Mouse (Mus musculus): ENCODE results near the gene Entpd2.
"Not testable (repeated sequence)": the region's sequence is repeated elsewhere in the genome, so short reads cannot be mapped to it uniquely, and the experiment has no call there.

The Entpd2 gene

DNA sequence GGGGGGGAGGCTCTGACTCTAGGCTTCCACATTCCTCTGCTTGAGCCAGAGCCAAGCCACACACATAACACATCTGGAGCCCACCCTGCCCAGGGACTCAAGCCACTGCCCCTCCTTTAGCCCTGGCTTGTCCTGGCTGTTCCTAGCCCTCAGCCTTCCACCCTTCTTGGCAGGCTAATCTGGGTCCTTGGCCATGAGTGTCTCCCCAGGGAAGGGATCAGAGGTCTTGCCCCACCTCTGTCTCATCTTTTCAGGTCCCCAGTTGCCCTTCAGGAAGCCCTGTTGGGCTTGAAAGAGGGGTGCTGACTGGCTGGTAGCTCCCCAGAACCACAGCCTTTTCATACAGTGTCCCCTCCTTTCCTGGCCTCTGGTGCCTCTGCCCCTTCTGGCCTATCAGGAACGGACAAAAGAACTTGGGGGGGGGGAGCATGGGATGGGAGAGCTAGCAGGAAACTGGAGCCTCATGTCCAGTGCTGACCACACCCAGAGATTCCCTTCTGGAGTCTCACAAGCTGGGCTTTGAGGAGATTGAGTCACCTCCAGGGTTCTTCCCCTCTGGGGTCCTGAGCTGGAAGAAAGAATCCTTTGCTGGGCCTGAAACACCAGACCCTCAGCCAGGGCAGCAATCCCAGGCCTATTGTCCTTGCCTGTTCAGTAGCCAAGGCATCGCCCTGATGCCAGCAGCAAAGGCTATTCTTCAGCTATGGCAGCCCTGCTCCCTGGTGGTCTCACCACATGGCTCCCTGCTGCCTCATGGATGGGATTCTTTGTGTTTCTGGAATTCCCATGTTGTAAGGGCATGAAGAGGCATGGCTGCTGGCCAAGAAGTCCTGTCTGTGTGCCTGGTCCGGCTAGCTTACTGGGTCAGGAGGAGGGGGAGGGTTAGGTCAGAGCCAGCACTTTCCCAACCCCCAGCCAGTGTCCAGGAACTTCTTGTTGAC is 1.1 kb upstream of the Entpd2 start:
- DNase-seq (ENCODE audit: low spot score in 2 of 2), result no peak

DNA sequence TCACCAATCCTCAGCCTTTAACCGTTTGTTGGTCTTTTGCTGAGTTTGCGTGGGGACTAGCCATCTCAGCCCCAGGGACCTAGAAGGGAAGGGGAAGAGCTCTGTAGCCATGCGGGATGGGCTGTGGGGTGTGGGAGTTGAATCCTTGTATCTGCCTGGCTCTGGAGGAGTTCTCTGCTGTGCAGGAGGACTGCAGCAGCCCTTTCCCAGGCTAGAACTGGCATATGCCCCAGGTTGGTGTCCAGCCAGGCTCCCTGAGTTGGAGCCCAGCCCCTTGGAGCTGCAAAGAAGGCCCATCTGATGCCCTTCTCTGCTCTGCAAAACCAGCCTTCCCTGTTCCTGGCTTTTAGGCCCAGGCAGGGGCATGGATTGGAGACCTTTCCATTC is 916 bp downstream of the Entpd2 start:
- DNase-seq (ENCODE audit: low spot score in 2 of 2), result no peak

DNA sequence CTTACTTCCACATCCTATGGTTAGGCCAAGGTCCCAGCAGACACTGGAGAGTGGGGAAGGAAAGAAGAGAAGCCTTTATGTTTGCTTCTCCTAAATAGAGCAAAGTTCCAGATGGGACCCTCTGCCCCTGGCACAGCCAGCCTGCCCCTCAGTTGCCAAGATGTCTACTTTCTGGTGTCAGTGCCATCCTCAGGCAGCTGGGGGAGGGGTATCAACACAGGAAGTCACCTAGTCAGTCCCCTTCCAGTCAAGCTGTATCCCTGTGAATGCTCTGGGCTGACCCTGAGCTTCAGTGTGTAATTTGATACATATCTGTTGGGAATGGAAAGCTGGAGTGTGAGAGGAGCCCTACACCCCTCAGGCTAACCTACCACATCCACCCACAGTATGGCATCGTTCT is 1.3 kb downstream of the Entpd2 start:
- no peak for DNase-seq (ENCODE audit: low spot score in 2 of 2)

DNA sequence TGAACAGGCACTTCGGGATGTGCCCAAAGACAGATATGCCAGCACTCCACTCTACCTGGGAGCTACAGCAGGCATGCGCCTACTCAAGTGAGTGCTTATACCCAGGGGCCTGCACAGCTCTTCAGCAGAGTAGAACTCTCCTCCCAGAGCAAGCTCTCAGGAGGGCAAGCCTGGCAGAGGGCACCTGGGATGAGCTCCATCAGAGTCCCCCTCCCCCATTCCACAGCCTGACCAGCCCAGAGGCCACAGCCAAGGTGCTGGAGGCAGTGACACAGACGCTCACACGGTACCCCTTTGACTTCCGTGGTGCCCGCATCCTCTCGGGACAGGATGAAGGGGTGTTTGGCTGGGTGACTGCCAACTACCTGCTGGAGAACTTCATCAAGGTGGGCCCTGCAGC is 2.4 kb downstream of the Entpd2 start:
- no peak for DNase-seq (ENCODE audit: low spot score in 2 of 2)

DNA sequence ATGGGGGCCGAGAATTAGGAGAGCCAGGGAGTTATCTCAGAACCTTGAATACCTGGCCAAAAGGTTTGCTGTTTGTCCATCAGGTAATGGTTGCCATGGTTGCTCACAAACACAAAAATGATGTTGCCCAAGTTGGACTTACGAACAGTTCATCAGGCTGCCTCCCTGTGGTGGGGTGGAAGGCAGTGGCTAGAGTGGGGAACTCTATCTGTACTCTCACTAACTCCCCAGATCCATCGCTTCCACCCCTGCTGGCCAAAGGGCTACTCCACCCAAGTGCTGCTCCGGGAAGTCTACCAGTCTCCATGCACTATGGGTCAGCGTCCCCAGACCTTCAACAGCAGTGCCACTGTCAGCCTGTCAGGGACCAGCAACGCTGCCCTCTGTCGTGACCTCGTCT is 3.4 kb downstream of the Entpd2 start, which contains the start of gene Npdc1:
Gene Npdc1 (plus strand): TSS at position 301 of the 400 bp plus-strand sequence.
- no peak for DNase-seq (ENCODE audit: low spot score in 2 of 2)

DNA sequence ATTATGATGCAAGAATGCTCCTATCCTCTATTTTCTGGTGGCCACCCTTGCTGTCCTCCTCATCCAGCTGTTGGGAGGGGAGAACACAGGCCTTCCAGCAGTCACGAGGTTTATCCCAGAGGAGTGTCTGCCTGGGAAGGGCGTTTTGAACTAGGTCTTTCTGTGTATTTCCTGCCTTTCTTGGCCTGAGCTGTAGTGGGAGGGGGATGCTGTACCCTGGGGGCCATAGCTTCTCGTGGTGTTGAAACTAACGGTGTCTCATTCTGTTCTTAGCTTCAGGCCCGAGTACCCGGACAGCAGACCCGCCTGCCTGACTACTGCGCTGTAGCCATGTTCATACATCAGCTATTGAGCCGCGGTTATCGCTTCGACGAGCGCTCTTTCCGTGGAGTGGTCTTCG is 4.6 kb downstream of the Entpd2 start:
- no peak for DNase-seq (ENCODE audit: low spot score in 2 of 2)

DNA sequence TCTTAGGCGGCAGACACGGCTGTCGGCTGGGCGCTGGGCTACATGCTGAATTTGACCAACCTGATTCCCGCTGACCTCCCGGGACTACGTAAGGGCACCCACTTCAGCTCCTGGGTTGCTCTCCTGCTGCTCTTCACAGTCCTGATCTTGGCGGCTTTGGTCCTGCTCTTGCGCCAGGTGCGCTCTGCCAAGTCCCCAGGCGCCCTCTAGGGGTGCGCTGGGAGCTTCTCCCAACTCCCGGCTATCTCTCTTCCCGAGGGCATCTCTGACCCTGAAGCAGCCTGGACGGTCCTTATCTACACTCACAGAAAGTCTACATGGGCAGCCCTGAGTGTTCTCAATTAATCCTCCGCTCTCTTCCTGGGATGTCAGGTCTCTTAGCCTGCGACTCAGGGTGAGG is 5.1 kb downstream of the Entpd2 start:
- no peak for DNase-seq (ENCODE audit: low spot score in 2 of 2)

DNA sequence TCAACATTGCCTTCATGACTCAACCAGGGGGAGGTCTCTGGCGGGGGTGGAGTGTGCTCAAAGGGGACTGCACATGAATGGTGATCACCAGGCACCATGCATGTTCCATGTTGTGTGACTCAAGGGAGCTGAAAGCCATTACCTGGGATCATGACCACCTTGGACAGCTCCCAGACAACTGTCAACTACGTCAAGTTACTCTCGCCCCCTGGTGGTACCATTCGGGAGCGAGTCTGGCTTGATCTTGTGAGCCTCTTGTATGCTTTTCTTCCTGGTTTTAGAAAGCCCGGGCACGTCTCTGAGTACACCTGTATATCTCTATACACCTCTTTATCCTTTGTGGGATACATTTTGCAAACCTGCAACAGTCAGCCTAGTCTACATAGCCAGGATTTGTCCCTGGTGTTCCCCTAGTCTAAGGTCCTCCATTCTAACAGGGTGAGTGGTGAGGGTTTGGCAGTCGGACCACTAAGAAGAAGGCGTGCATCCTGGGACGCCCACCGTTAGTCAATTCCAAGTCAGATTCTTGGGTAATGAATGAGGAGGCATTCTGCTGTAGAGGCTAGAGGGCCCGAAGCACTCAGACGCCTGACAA is 6.8 kb downstream of the Entpd2 start:
- peak; percentile 67 to 81 for DNase-seq (ENCODE audit: low spot score in 2 of 2)

DNA sequence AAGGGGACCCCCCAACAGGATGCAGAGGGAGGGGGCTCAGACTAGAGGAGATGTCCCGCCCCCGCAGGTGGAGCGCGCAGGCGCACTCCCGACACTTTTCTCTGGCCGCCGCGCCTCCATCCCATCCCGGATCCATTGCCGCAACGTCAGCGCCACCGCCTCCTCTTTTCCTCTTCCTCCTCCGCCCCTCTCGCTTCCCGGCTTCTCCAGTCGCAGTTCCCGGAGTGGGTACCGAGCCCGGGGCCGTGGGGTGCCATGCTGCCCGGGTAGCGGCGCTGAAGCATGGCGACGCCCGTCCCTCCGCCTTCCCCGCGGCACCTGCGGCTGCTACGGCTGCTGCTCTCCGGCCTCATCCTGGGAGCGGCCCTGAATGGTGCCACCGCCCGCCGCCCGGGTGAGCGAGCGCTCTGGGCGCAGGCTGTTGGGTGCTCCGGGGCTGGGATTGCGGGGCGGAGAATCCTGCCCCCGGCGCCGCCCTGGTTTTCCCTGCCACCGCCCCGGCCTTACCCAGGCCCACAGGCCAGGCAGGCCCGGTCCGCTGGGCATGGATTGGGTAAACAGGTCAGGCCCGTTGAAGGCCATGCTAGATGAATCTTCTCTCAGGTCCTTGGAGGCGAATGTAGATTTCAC is 7.4 kb downstream of the Entpd2 start:
- DNase-seq (ENCODE audit: low spot score in 2 of 2), result no peak

DNA sequence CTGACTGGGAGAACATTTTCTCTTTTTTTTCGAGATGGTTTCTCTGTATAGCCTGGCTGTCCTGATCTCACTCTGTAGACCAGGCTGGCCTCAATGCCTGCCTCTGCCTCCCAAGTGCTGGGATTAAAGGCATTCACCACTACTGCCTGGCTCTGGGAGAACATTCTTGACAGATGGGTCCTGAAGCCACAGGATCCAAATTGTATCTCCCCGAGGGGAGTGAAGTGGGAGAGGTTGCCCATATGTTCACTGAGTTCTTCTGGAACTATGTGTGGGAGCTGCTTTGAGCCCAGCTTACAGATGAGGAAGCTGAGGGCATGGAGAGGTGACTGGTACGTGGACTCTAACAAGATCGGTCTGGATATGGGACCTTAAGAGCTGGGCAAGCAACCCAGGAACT is 8.3 kb downstream of the Entpd2 start:
- no peak for DNase-seq (ENCODE audit: low spot score in 2 of 2)

DNA sequence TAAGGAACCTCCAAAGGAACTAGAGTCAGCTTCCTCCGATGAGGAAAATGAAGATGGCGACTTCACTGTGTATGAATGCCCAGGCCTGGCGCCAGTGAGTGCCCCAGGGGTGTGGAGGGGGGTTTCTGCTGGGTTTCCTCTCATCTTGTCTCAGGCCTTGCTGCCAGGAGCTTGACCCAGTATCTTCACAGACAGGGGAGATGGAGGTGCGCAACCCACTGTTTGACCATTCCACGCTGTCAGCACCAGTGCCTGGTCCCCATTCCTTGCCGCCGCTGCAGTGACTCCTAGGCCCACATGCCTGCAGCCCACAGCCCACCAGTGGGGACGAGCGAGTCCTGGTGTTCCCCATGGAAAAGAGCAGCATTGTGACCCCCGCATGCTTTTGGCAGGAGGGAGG is 13.2 kb downstream of the Entpd2 start:
- DNase-seq (ENCODE audit: low spot score in 2 of 2), result no peak

DNA sequence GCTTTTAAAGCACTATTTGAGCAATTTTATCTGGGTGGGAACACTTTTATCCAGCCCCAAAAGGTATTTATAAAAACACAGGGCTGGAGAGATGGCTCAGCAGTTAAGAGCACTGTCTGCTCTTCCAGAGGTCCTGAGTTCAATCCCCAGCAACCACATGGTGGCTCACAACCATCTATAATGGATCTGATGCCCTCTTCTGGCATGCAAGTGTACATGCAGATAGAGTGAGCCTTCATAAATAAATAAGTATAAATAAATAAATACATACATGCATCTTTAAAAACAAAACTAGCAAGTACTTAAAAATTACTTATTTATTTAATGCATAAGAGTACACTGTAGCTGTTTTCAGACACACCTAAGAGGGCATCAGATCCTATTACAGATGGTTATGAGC is 17.8 kb downstream of the Entpd2 start:
- DNase-seq (ENCODE audit: low spot score in 2 of 2), result not testable (repeated sequence)

DNA sequence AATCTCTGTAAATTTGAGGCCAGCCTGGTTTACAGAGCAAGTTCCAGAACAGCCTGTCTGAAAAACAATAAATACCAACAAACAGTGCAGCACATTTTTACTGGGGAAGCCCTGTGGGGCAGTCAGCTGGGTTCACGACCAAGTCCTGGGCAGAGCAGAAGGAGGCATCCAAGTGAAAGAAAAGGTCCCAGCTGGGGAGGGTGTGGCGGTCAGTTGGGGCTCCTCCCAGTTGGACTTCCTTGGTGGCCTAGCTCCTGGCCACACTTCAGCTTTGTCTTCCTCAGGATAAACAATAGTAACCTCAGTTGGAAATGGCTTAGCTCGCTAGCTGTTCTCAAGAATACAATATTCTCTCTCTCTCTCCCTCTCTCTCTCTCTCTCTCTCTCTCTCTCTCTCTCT is 21.8 kb downstream of the Entpd2 start:
- no peak for DNase-seq (ENCODE audit: low spot score in 2 of 2)

DNA sequence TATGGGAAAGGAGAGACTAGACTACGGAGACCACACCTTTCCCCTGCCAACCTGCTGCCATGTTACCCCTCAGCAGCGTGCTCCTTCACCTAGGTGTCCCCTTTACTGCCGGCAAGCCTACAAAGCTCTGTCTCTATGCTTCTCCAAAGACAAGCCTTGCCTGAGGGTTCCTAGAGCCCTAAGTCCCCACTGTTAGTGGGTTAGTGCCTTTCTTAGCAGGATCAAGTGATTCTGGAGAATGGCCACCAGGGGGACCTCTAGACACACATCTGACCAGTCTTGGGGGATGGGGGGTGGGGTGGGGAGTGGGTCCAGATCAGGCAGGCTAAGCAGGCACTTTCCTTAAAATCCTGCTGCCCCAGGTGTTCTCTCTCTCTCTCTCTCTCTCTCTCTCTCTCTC is 26.2 kb downstream of the Entpd2 start:
- peak; percentile 50 to 59 for DNase-seq (ENCODE audit: low spot score in 2 of 2)

DNA sequence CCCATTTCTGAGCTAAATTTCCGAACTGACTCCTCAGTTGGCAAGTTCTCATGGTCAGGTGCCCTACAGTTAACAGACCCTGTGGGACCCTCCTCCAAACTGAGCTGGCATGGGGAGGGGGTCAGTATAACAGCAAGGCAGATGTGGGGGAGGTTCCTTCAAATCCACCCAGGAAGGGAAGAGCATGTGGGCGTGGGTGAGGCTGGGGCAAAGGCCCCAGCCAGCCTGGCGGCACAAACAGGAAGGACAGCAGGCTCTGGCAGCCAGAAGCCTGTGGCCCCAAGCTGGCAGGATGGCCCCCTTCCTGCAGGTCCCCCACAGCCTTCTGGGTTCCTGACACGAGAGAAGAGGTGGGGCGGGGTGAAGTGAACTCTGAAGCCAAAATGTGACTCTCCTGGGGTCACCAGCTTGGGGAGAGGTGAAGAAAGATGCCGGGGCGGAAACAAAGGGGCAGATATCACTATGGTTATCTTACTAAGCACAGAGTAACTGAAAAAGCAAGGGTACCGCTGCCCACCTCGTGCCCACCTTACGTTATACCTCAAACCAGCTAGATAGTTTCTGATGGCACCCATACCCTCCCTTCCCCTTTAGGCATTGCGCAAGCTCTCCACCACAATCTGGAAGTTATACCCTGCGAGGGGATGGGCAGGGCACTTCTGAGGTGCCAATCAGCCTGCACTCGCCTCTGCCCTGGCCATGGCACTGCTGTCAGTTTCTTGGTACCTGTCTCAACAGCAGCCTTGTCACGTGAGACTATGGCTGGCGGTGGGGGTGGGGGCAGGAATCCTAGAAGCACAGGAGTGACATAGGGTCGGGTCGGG is 27.1 kb downstream of the Entpd2 start, which contains the start of gene Fut7:
Gene Fut7 (plus strand): TSS at position 681 of the 824 bp plus-strand sequence.
- peak; percentile 50 to 57 for DNase-seq (ENCODE audit: low spot score in 2 of 2)

DNA sequence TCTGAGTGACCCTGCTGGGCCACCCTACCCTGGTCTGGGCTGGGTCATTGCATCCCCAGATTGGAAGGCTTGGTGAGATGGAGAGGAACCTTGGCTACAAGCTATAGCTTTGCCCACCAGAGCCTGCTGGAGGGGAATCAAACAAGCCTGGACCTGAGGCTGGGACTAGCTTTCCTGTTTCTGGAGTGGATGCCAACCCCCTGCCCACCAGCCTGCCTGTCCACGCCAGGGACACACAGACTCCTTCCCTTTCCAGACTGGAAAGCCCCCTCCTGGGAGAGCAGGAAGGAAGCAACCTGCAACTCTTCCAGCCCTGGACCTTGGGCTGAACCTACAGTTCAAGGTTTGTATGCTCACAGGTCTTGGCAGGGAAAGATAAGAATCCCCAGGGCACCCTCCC is 28.0 kb downstream of the Entpd2 start:
- DNase-seq (ENCODE audit: low spot score in 2 of 2), result no peak

DNA sequence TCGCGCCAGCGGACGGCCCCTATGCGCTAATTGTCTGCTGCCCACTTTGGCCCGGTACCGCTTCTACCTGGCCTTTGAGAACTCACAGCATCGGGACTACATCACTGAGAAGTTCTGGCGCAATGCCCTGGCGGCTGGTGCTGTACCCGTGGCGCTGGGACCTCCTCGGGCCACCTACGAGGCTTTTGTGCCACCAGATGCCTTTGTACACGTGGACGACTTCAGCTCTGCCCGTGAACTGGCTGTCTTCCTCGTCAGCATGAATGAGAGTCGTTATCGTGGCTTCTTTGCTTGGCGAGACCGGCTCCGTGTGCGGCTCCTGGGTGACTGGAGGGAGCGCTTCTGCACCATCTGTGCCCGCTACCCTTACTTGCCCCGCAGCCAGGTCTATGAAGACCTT is 29.8 kb downstream of the Entpd2 start:
- no peak for DNase-seq (ENCODE audit: low spot score in 2 of 2)

DNA sequence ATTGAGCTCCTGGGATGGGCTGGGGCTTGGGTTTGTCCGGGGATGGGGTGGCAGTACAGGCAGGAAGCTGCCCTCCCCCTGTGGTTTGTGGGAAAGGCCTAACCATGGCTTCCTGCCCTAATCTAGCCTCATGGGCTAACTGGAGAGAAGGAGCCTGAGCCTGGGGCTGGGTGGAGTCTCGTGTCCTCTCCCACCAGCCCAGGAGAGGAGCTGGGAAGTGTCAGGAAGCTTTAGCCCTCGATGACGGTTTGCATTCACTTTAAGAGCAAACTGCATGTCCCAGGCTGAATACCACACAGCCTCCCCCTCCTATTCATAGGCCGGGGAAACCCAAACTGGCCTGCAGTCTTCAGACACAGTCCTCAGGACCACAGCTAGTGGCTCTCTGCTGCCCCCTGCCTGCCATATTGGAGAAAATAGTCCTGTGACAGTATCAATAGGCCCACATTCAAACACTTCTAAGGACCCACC is 31.1 kb downstream of the Entpd2 start:
- DNase-seq (ENCODE audit: low spot score in 2 of 2), result peak; percentile 82 to 84

DNA sequence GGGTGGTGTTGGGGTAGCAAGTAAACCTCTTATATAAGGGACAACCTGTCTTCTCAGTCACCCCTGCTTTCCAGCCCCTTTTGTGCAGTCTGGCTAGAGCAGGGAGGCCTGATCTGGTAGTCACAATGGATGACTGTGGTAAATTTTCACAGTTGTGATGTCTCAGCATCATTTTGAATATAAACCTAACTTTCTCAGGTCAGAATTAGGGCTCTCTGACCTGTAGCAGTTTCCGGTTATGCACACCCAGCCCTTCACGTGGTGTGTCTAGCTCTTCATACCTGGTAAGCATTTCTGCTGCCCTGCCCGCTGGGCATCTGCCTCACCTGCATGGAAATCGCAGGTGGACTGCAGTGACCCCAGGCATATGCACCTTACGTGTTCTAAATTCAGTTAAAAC is 31.6 kb downstream of the Entpd2 start:
- DNase-seq (ENCODE audit: low spot score in 2 of 2), result no peak

DNA sequence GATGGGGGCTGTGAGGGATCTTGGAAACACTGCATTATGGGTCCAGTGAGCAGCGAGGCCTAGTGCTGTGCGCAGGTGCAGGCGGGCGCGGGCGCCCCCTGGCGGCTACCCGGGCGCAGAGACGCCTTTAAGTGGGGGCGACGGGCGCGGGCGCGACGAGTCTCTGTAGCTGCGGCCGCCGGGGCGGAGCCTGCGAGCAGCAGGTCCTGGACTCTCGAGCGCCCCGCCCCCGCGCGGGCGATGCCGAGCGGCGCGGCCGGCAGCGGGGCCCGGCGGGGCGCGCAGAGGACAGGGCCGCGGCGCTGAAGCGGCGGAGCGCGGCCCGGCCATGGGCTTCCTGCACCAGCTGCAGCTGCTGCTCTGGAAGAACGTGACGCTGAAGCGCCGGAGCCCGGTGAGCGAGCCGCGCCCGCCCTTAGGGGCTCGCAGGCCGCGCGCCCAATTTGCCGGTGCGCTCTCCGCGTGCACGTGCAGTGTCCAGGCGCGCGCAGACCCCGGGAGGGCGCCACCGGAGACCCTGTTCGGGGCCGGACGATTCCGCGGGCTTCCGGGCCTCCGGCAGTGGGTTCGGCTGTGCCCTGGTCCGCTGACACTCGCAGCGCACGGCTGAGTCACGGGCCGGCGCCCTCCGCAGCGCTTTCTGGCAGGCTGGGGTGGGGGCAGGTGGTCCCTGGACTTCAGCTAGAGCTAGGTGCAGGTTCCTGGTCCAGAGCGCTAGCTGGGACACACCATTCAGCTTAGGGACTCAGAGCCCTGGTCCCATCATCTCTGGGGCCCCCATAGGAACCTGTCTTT is 33.0 kb downstream of the Entpd2 start, which contains the start of gene Abca2:
Gene Abca2 (plus strand): TSS at position 262 of the 795 bp plus-strand sequence.
- peak; percentile 93 to 94 for DNase-seq (ENCODE audit: low spot score in 2 of 2)
